Mouse (Mus musculus) CD4-positive, CD25-positive, alpha-beta regulatory T cell, adult 9 weeks (primary cell): ENCODE measurements around the gene Gm16440. TPM values are rescaled to one million over a fixed set of nuclear protein-coding genes. Genes with fewer than 3 reads are reported as not detected.

Experiments used
- polyA plus RNA-seq: library from polyadenylated mRNA; unstranded; fragments of 100-300 nt; shearing (Covaris generic); gene quantifications from one replicate; pipeline ENCODE4 v1.2.1, GENCODE M21; 2017

Gene Gm16440
- polyA plus RNA-seq: not detected

GRCm38 (mm10) chr14:6390219-6390618, at the start of gene Gm16440:
Gene Gm16440 (minus strand): TSS chr14:6390319.

GRCm38 (mm10) chr14:6412382-6412781, 22.3 kb upstream of the Gm16440 start, which contains the start of gene Gm3591:
Gene Gm3591 (minus strand): TSS chr14:6412482.

GRCm38 (mm10) chr14:6343578-6343977, 46.5 kb downstream of the Gm16440 start, which contains the start of gene Gm3618:
Gene Gm3618 (minus strand): TSS chr14:6343678.

Other genes starting within 250 kb of the Gm16440 start
- gene Gm21560, start 171.0 kb downstream of the Gm16440 start, polyA plus RNA-seq: not detected
- gene Gm3411, start 103.1 kb downstream of the Gm16440 start, polyA plus RNA-seq: 4.7 TPM
- gene Gm21103, start 85.5 kb downstream of the Gm16440 start, polyA plus RNA-seq: not detected
- gene Gm3618, start 46.6 kb downstream of the Gm16440 start, polyA plus RNA-seq: not detected
- gene Gm3591, start 22.2 kb upstream of the Gm16440 start, polyA plus RNA-seq: 2.1 TPM
- not detected for gene Gm3594, start 54.3 kb upstream of the Gm16440 start, polyA plus RNA-seq
- not detected for gene Gm8356, start 147.0 kb upstream of the Gm16440 start, polyA plus RNA-seq
- gene Gm3629, start 200.3 kb upstream of the Gm16440 start, polyA plus RNA-seq: 0.33 TPM
- gene Gm3460, start 232.1 kb upstream of the Gm16440 start, polyA plus RNA-seq: not detected